Mouse (Mus musculus) liver, postnatal 0 days (tissue): ENCODE results near the gene Adprh. TPM values are rescaled to one million over a fixed set of nuclear protein-coding genes. Genes with fewer than 3 reads are reported as not detected.

Source experiments
- ATAC-seq: fragments of 200-750 bp; cut with Nextera tagmentation; 2 replicates; pipeline ENCODE4 v1.8.0; 2017; ENCODE audit warnings: mild to moderate bottlenecking, moderate library complexity
- DNase-seq: peaks from one replicate; pipeline ENCODE4 v3.0.0-alpha.2; 2016
- H3K27ac ChIP-seq: fragments of 300-500 bp; sonication (generic); 2 replicates; pipeline ENCODE4 v1.5.1; 2014; ENCODE audit warnings: antibody characterized with exemption, moderate library complexity, mild to moderate bottlenecking, low read depth
- H3K27me3 ChIP-seq: fragments of 300-500 bp; sonication (generic); 2 replicates; pipeline ENCODE4 v1.6.1; 2014; ENCODE audit warnings: low read length, control low read depth, mixed read lengths; ENCODE audit not compliant: insufficient read depth
- H3K36me3 ChIP-seq: fragments of 300-500 bp; sonication (generic); replicated peaks from 2 replicates; pipeline ENCODE4 v1.6.1; 2014; ENCODE audit warnings: mild to moderate bottlenecking, control low read depth, low read length, moderate library complexity, mixed read lengths; ENCODE audit not compliant: insufficient read depth
- H3K4me1 ChIP-seq: fragments of 300-500 bp; sonication (generic); 2 replicates; pipeline ENCODE4 v1.6.1; 2014; ENCODE audit warnings: antibody characterized with exemption, mild to moderate bottlenecking, control low read depth; ENCODE audit not compliant: insufficient read depth
- H3K4me2 ChIP-seq: fragments of 300-500 bp; sonication (generic); 2 replicates; pipeline ENCODE4 v1.6.1; 2014; ENCODE audit warnings: low read depth, mild to moderate bottlenecking, low read length, moderate library complexity, mixed read lengths
- H3K4me3 ChIP-seq: fragments of 300-500 bp; sonication (generic); 2 replicates; pipeline ENCODE4 v1.5.1; 2014; ENCODE audit warnings: low read depth, low read length
- H3K9ac ChIP-seq: fragments of 300-500 bp; sonication (generic); replicated peaks from 2 replicates; pipeline ENCODE4 v1.6.1; 2014; ENCODE audit warnings: mild to moderate bottlenecking, moderate library complexity
- H3K9me3 ChIP-seq: fragments of 300-500 bp; sonication (generic); 2 replicates; pipeline ENCODE4 v1.6.1; 2016; ENCODE audit warnings: mild to moderate bottlenecking, control low read depth, low read length, mixed read lengths
- CTCF ChIP-seq: sonication (generic); IDR thresholded peaks from 2 replicates; pipeline ENCODE4 v1.5.1; 2016; ENCODE audit warnings: antibody characterized with exemption, low read depth
- EP300 ChIP-seq: IDR thresholded peaks from 2 replicates; pipeline ENCODE4 v1.6.1; 2016; ENCODE audit warnings: antibody characterized with exemption, low read depth, mild to moderate bottlenecking
- WGBS: fragments of 180-500 bp; shearing (Covaris S2); extraction: QIAGEN DNeasy Blood & Tissue Kit; methylation state at CpG from one replicate; pipeline ENCODE4 v1.1.7; 2014; ENCODE audit not compliant: insufficient replicate concordance; 5-methylcytosine and 5-hydroxymethylcytosine counted together
- polyA plus RNA-seq: library from polyadenylated mRNA; unstranded; fragments of >200 nt; fragmentation: Nextera tagmentation; extraction: Ambion mirVana; gene quantifications from 2 replicates; pipeline ENCODE4 v1.2.1, GENCODE M21; 2015

Gene Adprh
- polyA plus RNA-seq, 1 experiment from 2014 or later, result 22.2 TPM

GRCm38 (mm10) chr16:38434295-38434795 lies 18.2 kb downstream of the Adprh start:
- H3K27ac ChIP-seq, result no peak overlapping the region
- ATAC-seq (no peak), DNase-seq (no peak)
- TF ChIP-seq CTCF (no peak), EP300 (no peak)
- H3K9me3 ChIP-seq, result no peaks in the 10 kb centered on the region
- WGBS, result 79% methylated on average over 4 of the region's 4 CpGs
- no peak overlapping the region for H3K4me2 ChIP-seq
- peaks cover 18% of the 10 kb centered on the region for H3K4me1 ChIP-seq
- H3K27me3 ChIP-seq, result no peaks in the 10 kb centered on the region
- H3K36me3 ChIP-seq, result no peaks in the 10 kb centered on the region
- H3K9ac ChIP-seq, result no peak overlapping the region
- H3K4me3 ChIP-seq, result no peak overlapping the region

- DNase-seq (no peak), ATAC-seq (no peak)
- Histone ChIP-seq H3K4me3 (no peak overlapping the region), H3K9me3 (no peaks in the 10 kb centered on the region), H3K4me2 (peak overlapping the region; percentile 60), H3K27me3 (no peaks in the 10 kb centered on the region), H3K36me3 (no peaks in the 10 kb centered on the region), H3K4me1 (peaks cover 18% of the 10 kb centered on the region), H3K27ac (peak overlapping the region; percentile 61), H3K9ac (no peak overlapping the region)
- TF ChIP-seq EP300 (no peak), CTCF (no peak)
- WGBS, result 81% methylated on average over 8 of the region's 8 CpGs
Observed at GRCm38 (mm10) chr16:38433514-38433913, 19.0 kb downstream of the Adprh start.

GRCm38 (mm10) chr16:38432498-38433425 lies 19.7 kb downstream of the Adprh start, which contains the start of gene Pla1a:
Gene Pla1a, minus strand, starts transcription at chr16:38433145.
- DNase-seq (peak; percentile 26), ATAC-seq (peak; percentile 87)
- Histone ChIP-seq H3K27ac (peak within 1 kb of the TSS; percentile 72), H3K36me3 (no peaks in the 10 kb centered on the region), H3K27me3 (no peaks in the 10 kb centered on the region), H3K4me3 (peak within 1 kb of the TSS; percentile 33), H3K9ac (peak within 1 kb of the TSS; percentile 54), H3K4me2 (peak within 1 kb of the TSS; percentile 61), H3K4me1 (peaks cover 18% of the 10 kb centered on the region), H3K9me3 (no peaks in the 10 kb centered on the region)
- TF ChIP-seq EP300 (peak; percentile 83), CTCF (no peak)
- 41% methylated on average over 11 of the region's 11 CpGs for WGBS

- ATAC-seq (no peak), DNase-seq (no peak)
- Histone ChIP-seq H3K4me3 (peak overlapping the region; percentile 33), H3K27me3 (no peaks in the 10 kb centered on the region), H3K9ac (peak overlapping the region; percentile 54), H3K27ac (peak overlapping the region; percentile 26; the same call in 1 of the 2 replicates), H3K4me1 (peaks cover 18% of the 10 kb centered on the region), H3K9me3 (no peaks in the 10 kb centered on the region), H3K36me3 (no peaks in the 10 kb centered on the region), H3K4me2 (peak overlapping the region; percentile 61)
- 32% methylated on average over 13 of the region's 13 CpGs for WGBS
- no peak for TF ChIP-seq CTCF
Observed at GRCm38 (mm10) chr16:38431446-38432185, 20.9 kb downstream of the Adprh start.

- TF ChIP-seq EP300 (no peak), CTCF (no peak)
- DNase-seq (no peak), ATAC-seq (no peak)
- no peak overlapping the region for H3K9ac ChIP-seq
- no peaks in the 10 kb centered on the region for H3K9me3 ChIP-seq
- H3K27me3 ChIP-seq, result no peaks in the 10 kb centered on the region
- H3K27ac ChIP-seq, result no peak overlapping the region
- no peak overlapping the region for H3K4me2 ChIP-seq
- H3K4me1 ChIP-seq, result peaks cover 2% of the 10 kb centered on the region; the same call in 1 of the 2 replicates
- WGBS, result 90% methylated on average over 1 of the region's 1 CpGs
- H3K4me3 ChIP-seq, result no peak overlapping the region
- H3K36me3 ChIP-seq, result no peaks in the 10 kb centered on the region
Observed at GRCm38 (mm10) chr16:38425799-38426198, 26.7 kb downstream of the Adprh start.

- ATAC-seq (no peak), DNase-seq (no peak)
- no peaks in the 10 kb centered on the region for H3K27me3 ChIP-seq
- H3K9ac ChIP-seq, result no peak overlapping the region
- H3K4me1 ChIP-seq, result no peaks in the 10 kb centered on the region
- H3K4me3 ChIP-seq, result no peak overlapping the region
- H3K36me3 ChIP-seq, result no peaks in the 10 kb centered on the region
- no peak for TF ChIP-seq CTCF
- no peak for TF ChIP-seq EP300
- WGBS, result 67% methylated on average over 2 of the region's 2 CpGs
- no peak overlapping the region for H3K27ac ChIP-seq
- H3K9me3 ChIP-seq, result no peaks in the 10 kb centered on the region
- H3K4me2 ChIP-seq, result no peak overlapping the region
Observed at GRCm38 (mm10) chr16:38425374-38425773, 27.1 kb downstream of the Adprh start.
